17 mouse cellular contexts compared by ENCODE assay signal in genomic region chr11:4784629-4785142, GRCm38 (mm10). TPM values are rescaled to one million over a fixed set of nuclear protein-coding genes. Genes with fewer than 3 reads are reported as not detected.
DNase-seq lines count a peak whose midpoint lies in the region; ATAC-seq and TF ChIP-seq lines count a peak whose summit lies in the region.
"Had no signal": no experiment of that assay in that cellular context is flagged by ENCODE, and none has a peak within 500 bp of the region (broad histone marks: within the 10 kb centered on the region; RNA-seq: fewer than 3 reads in every experiment).

No protein-coding gene starts in this region.

- no peak for TF ChIP-seq POLR2A in kidney, adult 2 months (IDR thresholded peaks at IDR 0.05; ENCODE audit: low read depth, low read length)

- no peaks in the 10 kb centered on the region for H3K27me3 ChIP-seq in kidney, adult 2 months (replicated peaks; ENCODE audit: control insufficient read depth, insufficient read depth, low read length)
- no peaks in the 10 kb centered on the region for H3K27me3 ChIP-seq in kidney, embryonic 14.5 days (ENCODE audit: control insufficient read depth, insufficient read depth, low read length)
- H3K27me3 ChIP-seq: forebrain, embryonic 15.5 days; liver, embryonic 15.5 days; midbrain, embryonic 15.5 days; neural tube, embryonic 12.5 days had no signal

- 60% methylated on average over 5 of the region's 5 CpGs for WGBS in kidney, adult 2 months
- WGBS in kidney, embryonic 14.5 days: 78% methylated on average over 5 of the region's 5 CpGs

- DNase-seq in kidney, adult 2 months: peak; percentile 10
- peak; percentile 31 for DNase-seq in CD4-positive helper T cell, adult 2 months (ENCODE audit: low read depth, low spot score)
- peak; percentile 35 for DNase-seq in lung, postnatal 25 days (ENCODE audit: low spot score)
- no peak for DNase-seq in spleen, adult 12 weeks (ENCODE audit: low spot score)
- no peak for DNase-seq in layer of hippocampus, adult 18-20 months (ENCODE audit: low spot score in 2 of 2)
- DNase-seq: cerebellum, adult 2 months; heart, adult 2 months; heart, postnatal 14 days; kidney, postnatal 4 days had no signal

- H3K4me1 ChIP-seq in kidney, adult 2 months (ENCODE audit: control insufficient read depth, insufficient read depth, low read length): no peaks in the 10 kb centered on the region
- H3K4me1 ChIP-seq in kidney, embryonic 14.5 days (ENCODE audit: control insufficient read depth, insufficient read depth, low read length): no peaks in the 10 kb centered on the region
- H3K4me1 ChIP-seq: forebrain, embryonic 15.5 days; liver, embryonic 15.5 days; midbrain, embryonic 15.5 days; neural tube, embryonic 12.5 days had no signal

- no peak for ATAC-seq in kidney, embryonic 14.5 days (ENCODE audit: low FRiP score, low TSS enrichment)
- ATAC-seq in common myeloid progenitor, adult 5-6 weeks (replicated peaks; ENCODE audit: low read depth, poor library complexity, severe bottlenecking): peak; percentile 80
- ATAC-seq in frontal cortex, adult (ENCODE audit: low TSS enrichment): no peak
- ATAC-seq: forebrain, embryonic 15.5 days; hindbrain, postnatal 0 days; midbrain, embryonic 15.5 days had no signal

- no peak overlapping the region for H3K4me2 ChIP-seq in kidney, embryonic 14.5 days (replicated peaks; ENCODE audit: low read depth, low read length)
- H3K4me2 ChIP-seq: forebrain, embryonic 15.5 days; liver, embryonic 15.5 days; midbrain, embryonic 15.5 days; neural tube, embryonic 12.5 days had no signal

- no peak for TF ChIP-seq CTCF in kidney, adult 2 months (conservative IDR thresholded peaks at IDR 0.05; ENCODE audit: insufficient read depth, insufficient read length, low read depth, low read length)

- H3K9me3 ChIP-seq in kidney, embryonic 14.5 days (ENCODE audit: control insufficient read depth, low read length): no peaks in the 10 kb centered on the region
- H3K9me3 ChIP-seq: forebrain, embryonic 15.5 days; liver, embryonic 15.5 days; midbrain, embryonic 15.5 days; neural tube, embryonic 12.5 days had no signal

- peaks cover 4% of the 10 kb centered on the region for H3K36me3 ChIP-seq in kidney, adult 2 months (ENCODE audit: control insufficient read depth, insufficient read depth, low read length)
- peaks cover 51% of the 10 kb centered on the region for H3K36me3 ChIP-seq in kidney, embryonic 14.5 days (ENCODE audit: control insufficient read depth, insufficient read depth, low read length)

- H3K9ac ChIP-seq in kidney, embryonic 14.5 days (ENCODE audit: low read depth, low read length): no peak overlapping the region
- H3K9ac ChIP-seq: forebrain, embryonic 15.5 days; liver, embryonic 15.5 days; midbrain, embryonic 15.5 days; neural tube, embryonic 12.5 days had no signal

- no peak overlapping the region for H3K4me3 ChIP-seq in kidney, adult 2 months (ENCODE audit: insufficient read depth, low read depth, low read length)
- H3K4me3 ChIP-seq in kidney, embryonic 14.5 days (ENCODE audit: low read length): no peak overlapping the region
- H3K4me3 ChIP-seq: forebrain, embryonic 15.5 days; heart, adult 2 months; liver, embryonic 15.5 days; midbrain, embryonic 15.5 days; neural tube, embryonic 12.5 days had no signal

- no peak overlapping the region for H3K27ac ChIP-seq in kidney, adult 2 months (ENCODE audit: insufficient read depth, low read depth, low read length)
- H3K27ac ChIP-seq in kidney, embryonic 14.5 days (ENCODE audit: low read depth, low read length): no peak overlapping the region
- H3K27ac ChIP-seq: forebrain, embryonic 15.5 days; heart, adult 2 months; hindbrain, postnatal 0 days; liver, embryonic 15.5 days; midbrain, embryonic 15.5 days; neural tube, embryonic 12.5 days had no signal

RNA-seq across cellular contexts. Expression of gene Cabp7, which starts 38.1 kb away (rescaled TPM):
- not detected in 2 replicates for polyA plus RNA-seq in kidney, adult 2 months (2012; rRNA removed)
- 0.13 TPM in 1 of 2 replicates, not detected in the other for polyA plus RNA-seq in kidney, embryonic 14.5 days (2014; fragmentation: Nextera tagmentation; extraction: Ambion mirVana)
- not detected in 2 replicates for total RNA-seq in common myeloid progenitor, adult 5-6 weeks (2017)
- total RNA-seq in layer of hippocampus, adult 18-20 months (2021): 100 to 1,000 TPM; 320 to 358 TPM
- total RNA-seq: heart, adult 2 months; heart, postnatal 14 days had no signal
- polyA plus RNA-seq: heart, adult 2 months had no signal

Comparison
In these comparisons a context has a peak if more than half of its experiments do, and no peak if none do; other contexts are left out.
1. DNase-seq: peak in kidney, adult 2 months (single experiment), CD4-positive helper T cell, adult 2 months (single experiment) and lung, postnatal 25 days (single experiment); none in spleen, adult 12 weeks (single experiment) and layer of hippocampus, adult 18-20 months (0 of 2).
2. RNA of gene Cabp7, which starts 38.1 kb away (total RNA-seq): 320 to 358 TPM in layer of hippocampus, adult 18-20 months; not detected in common myeloid progenitor, adult 5-6 weeks; every median in the first group is over 100 times any median in the second.